Mouse (Mus musculus) left cerebral cortex, adult 18-20 months (tissue): ENCODE measurements around the gene Snapc3. TPM values are rescaled to one million over a fixed set of nuclear protein-coding genes. Genes with fewer than 3 reads are reported as not detected.
A peak's percentile ranks its signal among the peaks of the same experiment; 100 is the strongest.

Source experiments
- DNase-seq, 2 experiments: peaks; one replicate each; pipeline ENCODE4 v3.0.0; 2021 to 2022; ENCODE audit warnings: low spot score in 2 of 2, mixed read lengths in 1 of 2
- total RNA-seq, 2 experiments: library from RNA; stranded (reverse); gene quantifications; 2 replicates each; pipeline ENCODE4 v1.2.3; 2021

Gene Snapc3
- total RNA-seq, 2 experiments from 2014 or later, result 37.6 to 38.5 TPM

GRCm38 (mm10) chr4:83414241-83414824 lies 3.2 kb upstream of the Snapc3 start:
- no peak for DNase-seq

GRCm38 (mm10) chr4:83417820-83418186 lies 279 bp downstream of the Snapc3 start:
- no peak for DNase-seq

DNA sequence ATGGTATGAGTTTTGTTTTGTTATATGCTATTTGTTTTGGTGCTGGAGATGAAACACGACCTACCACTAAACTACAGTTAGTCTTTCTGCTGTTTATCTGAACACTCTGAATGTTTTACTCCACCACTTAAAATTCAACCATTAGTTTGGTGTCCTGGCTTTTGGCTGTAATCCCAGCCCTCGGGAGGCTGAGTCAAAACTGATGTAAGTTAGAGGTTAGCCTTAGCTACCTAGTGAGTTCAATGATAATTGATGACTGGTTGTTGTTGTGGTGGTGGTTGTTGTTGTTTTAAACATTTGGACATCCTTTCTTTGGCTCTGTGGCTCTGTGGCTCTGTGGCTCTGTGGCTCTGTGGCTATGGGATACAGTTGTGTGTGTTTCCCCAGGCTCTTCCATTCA lies 1.3 kb downstream of the Snapc3 start:
- DNase-seq, result no peak

DNA sequence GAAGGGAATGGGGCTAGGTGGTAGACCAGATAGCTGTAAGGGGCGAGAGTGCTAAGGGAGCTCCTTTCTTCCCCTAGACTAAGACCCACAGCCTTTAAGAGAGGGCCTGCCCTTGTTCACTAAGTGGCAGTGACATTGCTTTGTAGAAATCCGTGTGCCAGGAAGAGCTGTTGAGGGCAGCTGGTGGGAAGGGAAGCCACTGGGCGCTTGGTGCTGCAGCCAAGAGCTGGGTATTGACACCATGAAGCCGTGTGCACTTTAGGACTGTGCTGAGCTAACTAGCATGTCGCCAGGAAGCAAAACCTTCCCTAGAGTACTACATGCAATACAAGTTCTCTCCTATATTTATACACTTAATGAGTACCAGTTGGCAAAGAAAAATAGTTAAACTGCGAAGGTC lies 6.1 kb downstream of the Snapc3 start:
- no peak for DNase-seq

DNA sequence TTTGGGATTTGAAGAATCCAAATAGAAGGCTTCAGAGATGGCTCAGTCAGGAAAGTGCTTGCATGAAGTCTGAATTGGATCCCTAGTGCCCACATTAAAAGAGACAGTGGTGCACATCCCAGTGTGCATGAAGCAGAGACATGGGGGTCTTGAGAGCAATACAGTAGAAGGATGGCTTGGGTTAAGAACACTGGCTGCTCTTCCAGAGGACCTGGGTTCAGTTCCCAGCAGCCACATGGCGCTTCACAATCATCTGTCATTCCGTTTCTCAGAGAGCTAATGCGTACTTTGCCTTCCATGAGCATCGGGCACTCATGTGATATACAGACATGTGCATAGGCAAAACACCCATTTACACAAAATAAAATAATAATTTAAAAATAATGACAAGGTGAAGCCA lies 7.6 kb downstream of the Snapc3 start:
- DNase-seq, result no peak

DNA sequence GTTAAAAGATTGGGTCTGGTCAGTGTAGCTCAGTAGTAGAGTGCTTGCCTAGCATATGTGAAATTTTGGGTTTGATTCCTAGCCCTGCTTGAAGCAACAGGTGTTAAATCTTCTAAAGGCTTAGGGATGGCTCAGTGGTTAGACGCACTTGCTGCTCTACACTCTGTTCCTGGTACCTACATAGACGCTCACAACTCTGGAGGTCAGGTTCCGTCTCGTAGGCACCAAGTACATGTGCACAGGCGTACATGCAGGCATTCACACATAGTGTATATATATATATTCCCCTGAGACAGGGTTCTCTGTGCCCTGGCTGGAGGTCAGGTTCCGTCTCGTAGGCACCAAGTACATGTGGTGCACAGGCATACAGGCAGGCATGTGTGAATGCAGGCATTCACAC lies 9.6 kb downstream of the Snapc3 start:
- DNase-seq, result no peak

- DNase-seq, result no peak
Observed at GRCm38 (mm10) chr4:83427696-83428095, 10.2 kb downstream of the Snapc3 start.

GRCm38 (mm10) chr4:83428845-83429244 lies 11.3 kb downstream of the Snapc3 start:
- DNase-seq, result no peak

- DNase-seq, result no peak
Observed at GRCm38 (mm10) chr4:83431950-83432349, 14.4 kb downstream of the Snapc3 start.

- no peak for DNase-seq
Observed at GRCm38 (mm10) chr4:83432901-83433300, 15.4 kb downstream of the Snapc3 start.

GRCm38 (mm10) chr4:83436375-83436774 lies 18.9 kb downstream of the Snapc3 start:
- no peak for DNase-seq

DNA sequence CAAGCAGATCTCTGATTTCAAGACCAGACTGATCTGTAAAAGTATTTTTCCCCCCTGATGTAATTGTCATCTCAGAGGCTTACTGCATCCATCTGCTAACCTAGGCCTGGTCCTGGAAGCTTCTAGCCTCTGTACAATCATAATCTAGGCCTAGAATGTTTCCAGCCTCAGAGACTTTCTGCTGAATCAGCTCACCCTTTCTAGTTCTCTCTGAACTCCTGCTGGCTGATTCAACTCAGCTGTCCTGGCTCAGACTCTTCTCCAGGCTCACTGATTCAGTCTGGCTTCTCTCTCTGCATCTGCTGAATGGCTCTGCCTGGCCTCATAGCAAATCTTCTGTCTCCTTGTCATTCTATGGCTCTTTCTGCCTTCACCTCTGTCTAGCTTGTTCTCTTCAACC lies 20.6 kb downstream of the Snapc3 start:
- DNase-seq, result no peak

DNA sequence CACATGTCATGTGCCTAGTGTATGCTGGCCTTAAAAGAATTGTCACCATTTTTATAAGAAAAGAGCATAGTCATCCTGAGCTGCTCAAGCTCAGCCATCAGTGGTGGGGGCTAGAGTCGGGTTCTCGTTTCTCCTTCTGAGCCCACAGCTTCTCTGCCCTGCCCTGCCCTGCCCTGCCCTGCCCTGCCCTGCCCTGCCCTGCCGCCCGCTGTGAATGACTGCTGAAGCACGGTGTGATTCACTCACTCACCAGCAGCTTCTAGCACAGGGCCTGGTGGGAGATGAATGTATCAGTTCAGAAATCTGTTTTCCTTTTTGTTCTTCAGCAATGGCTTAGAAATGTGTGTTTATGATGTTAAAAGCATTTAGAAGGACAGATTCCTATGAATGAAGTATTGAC lies 21.5 kb downstream of the Snapc3 start:
- no peak for DNase-seq

- DNase-seq, result no peak
Observed at GRCm38 (mm10) chr4:83441050-83441449, 23.5 kb downstream of the Snapc3 start.

DNA sequence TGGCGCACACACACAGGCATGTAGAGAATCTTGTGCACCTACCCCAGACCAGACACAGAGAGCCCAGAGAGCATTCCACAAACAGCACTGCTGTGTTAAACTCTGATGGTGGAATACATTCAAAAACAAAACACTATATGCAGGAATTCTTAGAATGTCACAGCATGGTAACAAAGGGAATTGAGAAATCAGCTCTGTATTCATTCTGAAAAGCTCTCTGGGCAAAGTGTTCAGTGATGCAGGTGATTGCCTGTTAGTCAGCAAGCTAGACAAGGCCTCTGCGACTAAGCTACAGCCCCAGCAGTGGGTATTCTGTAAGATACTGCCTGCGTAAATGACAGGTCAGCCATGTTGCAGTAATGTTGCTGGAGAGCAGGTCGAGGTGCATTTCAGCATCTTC lies 33.3 kb downstream of the Snapc3 start:
- no peak for DNase-seq

DNA sequence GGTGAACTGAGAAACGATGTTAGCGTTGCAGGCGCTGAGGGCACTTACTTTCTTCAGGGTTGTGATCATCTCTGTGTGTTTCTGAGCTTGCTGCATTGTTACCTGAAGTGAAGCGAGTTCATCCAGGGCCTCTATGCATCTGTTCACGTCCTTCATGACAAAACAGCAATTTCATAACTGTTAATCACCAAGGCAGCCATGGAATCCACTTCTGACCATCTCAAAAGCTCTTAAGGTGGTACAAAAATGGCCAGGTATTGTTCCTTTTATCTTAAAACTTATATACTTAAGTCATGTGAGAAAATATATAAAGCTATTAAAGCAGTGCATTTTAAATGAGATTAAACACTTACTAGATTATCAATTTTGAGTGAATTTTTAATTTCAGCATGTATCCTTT lies 42.6 kb downstream of the Snapc3 start:
- no peak for DNase-seq

DNA sequence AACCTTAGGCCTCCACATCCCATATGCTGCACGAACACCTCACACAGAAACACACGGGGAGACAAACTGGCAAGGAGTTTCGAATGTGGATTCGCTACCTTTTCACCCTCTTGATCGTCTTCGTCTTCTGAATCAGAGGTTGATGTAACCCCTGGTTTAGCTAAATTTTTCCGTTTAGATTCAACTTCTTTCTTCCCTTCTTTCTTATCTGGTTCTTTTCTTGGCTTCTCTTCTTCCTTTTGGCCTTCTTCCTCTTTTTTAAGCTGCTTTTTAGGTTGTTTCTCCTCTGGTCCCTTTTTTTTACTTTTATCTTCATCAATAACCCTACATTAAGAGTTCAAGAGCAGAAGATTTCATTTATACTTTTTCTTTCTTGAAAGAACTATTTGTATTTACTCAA lies 47.3 kb downstream of the Snapc3 start:
- DNase-seq, result no peak

- no peak for DNase-seq
Observed at GRCm38 (mm10) chr4:83467615-83468014, 50.1 kb downstream of the Snapc3 start.

- no peak for DNase-seq
Observed at GRCm38 (mm10) chr4:83468208-83468607, 50.7 kb downstream of the Snapc3 start.

GRCm38 (mm10) chr4:83485250-83485649 lies 67.7 kb downstream of the Snapc3 start:
- DNase-seq, result no peak

GRCm38 (mm10) chr4:83485735-83486116 lies 68.2 kb downstream of the Snapc3 start:
- DNase-seq, result peak; percentile 82 to 89

GRCm38 (mm10) chr4:83486117-83486901 lies 68.8 kb downstream of the Snapc3 start, which contains the start of gene Psip1:
Gene Psip1 (minus strand): TSS chr4:83486459.
- peak; percentile 88 to 91 for DNase-seq

DNA sequence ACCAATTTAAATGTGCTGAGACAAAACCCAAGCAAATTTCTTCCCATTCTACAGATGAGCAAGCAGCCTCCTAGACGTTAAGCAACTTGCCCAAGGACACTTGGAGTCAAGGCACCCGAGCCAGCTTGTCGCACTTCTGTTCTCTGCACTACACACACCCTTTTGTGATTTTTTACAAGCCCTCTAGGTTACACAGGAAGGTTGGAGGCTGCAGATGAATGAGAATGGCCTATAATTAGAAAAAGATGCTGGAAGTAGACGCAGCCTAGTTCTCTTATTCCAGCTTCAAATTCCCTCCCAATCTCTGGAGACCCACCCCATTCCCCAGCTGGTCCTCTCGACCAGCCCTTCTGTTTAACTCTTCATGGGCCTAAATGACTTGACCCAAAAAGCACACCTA lies 71.6 kb downstream of the Snapc3 start:
- no peak for DNase-seq
